Mouse (Mus musculus): ENCODE measurements around the gene Gm21119. TPM values are rescaled to one million over a fixed set of nuclear protein-coding genes. Genes with fewer than 3 reads are reported as not detected.

Gm21119 gene
- not detected in 2 replicates for polyA plus RNA-seq (2012; ENCODE audit: low replicate concordance)

DNA sequence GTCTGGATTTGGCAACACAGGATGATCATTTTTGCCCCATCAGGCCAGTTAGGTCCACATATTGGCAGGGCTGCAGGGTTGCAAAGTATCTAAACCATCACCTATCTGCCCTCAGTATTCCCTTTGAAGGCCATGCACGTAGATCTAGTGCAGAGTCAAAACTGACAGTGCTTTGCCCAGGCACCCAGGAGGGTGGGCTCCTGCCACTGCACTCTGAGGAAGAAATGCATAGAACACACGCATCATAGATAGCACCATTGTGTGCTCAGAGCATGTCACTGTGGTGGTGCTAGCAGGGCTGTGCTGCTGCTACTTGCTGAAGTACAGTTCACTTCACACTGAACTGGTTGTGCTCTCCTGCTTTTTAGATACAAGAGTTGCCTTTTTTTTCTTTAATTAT, at the start of gene Gm21119:
Gene Gm21119 (plus strand): TSS at position 301 of the 400 bp plus-strand sequence.

Data from hematopoietic multipotent progenitor cell, adult 10-12 weeks (in vitro differentiated cells).